Mouse (Mus musculus): ENCODE data around the gene Slc16a4. TPM values are rescaled to one million over a fixed set of nuclear protein-coding genes. Genes with fewer than 3 reads are reported as not detected.
A peak's percentile ranks its signal among the peaks of the same experiment; 100 is the strongest.
"Not testable (repeated sequence)": the region's sequence is repeated elsewhere in the genome, so short reads cannot be mapped to it uniquely, and the experiment has no call there.

Slc16a4 gene
- polyA plus RNA-seq, 1 experiment: 0.80 TPM

- TF ChIP-seq CTCF (IDR thresholded peaks at IDR 0.05; ENCODE audit: control insufficient read depth, insufficient read depth, low read length): no peak
- no peak for TF ChIP-seq POLR2A (IDR thresholded peaks at IDR 0.05; ENCODE audit: borderline replicate concordance, control insufficient read depth, low read depth, low read length)
- Histone ChIP-seq H3K4me1 (ENCODE audit: control insufficient read depth, insufficient read depth, low read length) (no peaks in the 10 kb centered on the region), H3K27ac (ENCODE audit: control insufficient read depth, insufficient read depth, low read depth, low read length, poor library complexity) (no peak overlapping the region), H3K4me3 (replicated peaks; ENCODE audit: control insufficient read depth, low read depth, low read length) (no peak overlapping the region)
- 64% methylated on average over 4 of the region's 4 CpGs for WGBS
Measured at GRCm38 (mm10) chr3:107275996-107276395, 15.0 kb upstream of the Slc16a4 start.

- WGBS: 81% methylated on average over 3 of the region's 3 CpGs
- Histone ChIP-seq H3K4me3 (replicated peaks; ENCODE audit: control insufficient read depth, low read depth, low read length) (no peak overlapping the region), H3K4me1 (ENCODE audit: control insufficient read depth, insufficient read depth, low read length) (no peaks in the 10 kb centered on the region), H3K27ac (ENCODE audit: control insufficient read depth, insufficient read depth, low read depth, low read length, poor library complexity) (no peak overlapping the region)
- TF ChIP-seq CTCF (IDR thresholded peaks at IDR 0.05; ENCODE audit: control insufficient read depth, insufficient read depth, low read length) (no peak), POLR2A (IDR thresholded peaks at IDR 0.05; ENCODE audit: borderline replicate concordance, control insufficient read depth, low read depth, low read length) (no peak)
Measured at GRCm38 (mm10) chr3:107276626-107277025, 14.4 kb upstream of the Slc16a4 start.

- peak within 1 kb of the TSS; percentile 32 for H3K27ac ChIP-seq (ENCODE audit: control insufficient read depth, insufficient read depth, low read depth, low read length, poor library complexity)
- 3% methylated on average over 43 of the region's 43 CpGs for WGBS
- TF ChIP-seq CTCF (IDR thresholded peaks at IDR 0.05; ENCODE audit: control insufficient read depth, insufficient read depth, low read length) (no peak), POLR2A (IDR thresholded peaks at IDR 0.05; ENCODE audit: borderline replicate concordance, control insufficient read depth, low read depth, low read length) (peak; percentile 64; the same call in 1 of the 2 replicates)
Measured at GRCm38 (mm10) chr3:107278479-107279269, 12.4 kb upstream of the Slc16a4 start, which contains the start of gene Lamtor5. TSS of gene Lamtor5 (plus strand) at chr3:107278858.

GRCm38 (mm10) chr3:107286123-107286522, 4.9 kb upstream of the Slc16a4 start:
- Histone ChIP-seq H3K27ac (ENCODE audit: control insufficient read depth, insufficient read depth, low read depth, low read length, poor library complexity) (no peak overlapping the region), H3K4me3 (replicated peaks; ENCODE audit: control insufficient read depth, low read depth, low read length) (no peak overlapping the region), H3K4me1 (ENCODE audit: control insufficient read depth, insufficient read depth, low read length) (no peaks in the 10 kb centered on the region)
- WGBS: 66% methylated on average over 2 of the region's 2 CpGs
- TF ChIP-seq CTCF (IDR thresholded peaks at IDR 0.05; ENCODE audit: control insufficient read depth, insufficient read depth, low read length) (no peak), POLR2A (IDR thresholded peaks at IDR 0.05; ENCODE audit: borderline replicate concordance, control insufficient read depth, low read depth, low read length) (no peak)

More at GRCm38 (mm10) chr3:107278479-107279269, 12.4 kb upstream of the Slc16a4 start, which contains the start of gene Lamtor5:
- Histone ChIP-seq H3K4me3 (replicated peaks; ENCODE audit: control insufficient read depth, low read depth, low read length) (peak within 1 kb of the TSS; percentile 97), H3K4me1 (ENCODE audit: control insufficient read depth, insufficient read depth, low read length) (no peaks in the 10 kb centered on the region)

GRCm38 (mm10) chr3:107287346-107287745, 3.7 kb upstream of the Slc16a4 start:
- H3K4me3 ChIP-seq (replicated peaks; ENCODE audit: control insufficient read depth, low read depth, low read length): no peak overlapping the region
- no peaks in the 10 kb centered on the region for H3K4me1 ChIP-seq (ENCODE audit: control insufficient read depth, insufficient read depth, low read length)
- TF ChIP-seq CTCF (IDR thresholded peaks at IDR 0.05; ENCODE audit: control insufficient read depth, insufficient read depth, low read length) (no peak), POLR2A (IDR thresholded peaks at IDR 0.05; ENCODE audit: borderline replicate concordance, control insufficient read depth, low read depth, low read length) (no peak)
- no peak overlapping the region for H3K27ac ChIP-seq (ENCODE audit: control insufficient read depth, insufficient read depth, low read depth, low read length, poor library complexity)

- Histone ChIP-seq H3K4me3 (replicated peaks; ENCODE audit: control insufficient read depth, low read depth, low read length) (no peak overlapping the region), H3K27ac (ENCODE audit: control insufficient read depth, insufficient read depth, low read depth, low read length, poor library complexity) (no peak overlapping the region), H3K4me1 (ENCODE audit: control insufficient read depth, insufficient read depth, low read length) (no peaks in the 10 kb centered on the region)
- TF ChIP-seq POLR2A (IDR thresholded peaks at IDR 0.05; ENCODE audit: borderline replicate concordance, control insufficient read depth, low read depth, low read length) (no peak), CTCF (IDR thresholded peaks at IDR 0.05; ENCODE audit: control insufficient read depth, insufficient read depth, low read length) (no peak)
- WGBS: 79% methylated on average over 5 of the region's 5 CpGs
Measured at GRCm38 (mm10) chr3:107295672-107296360, 4.8 kb downstream of the Slc16a4 start.

GRCm38 (mm10) chr3:107296917-107297316, 5.9 kb downstream of the Slc16a4 start:
- 91% methylated on average over 4 of the region's 4 CpGs for WGBS
- H3K4me1 ChIP-seq (ENCODE audit: control insufficient read depth, insufficient read depth, low read length); H3K4me3 ChIP-seq (replicated peaks; ENCODE audit: control insufficient read depth, low read depth, low read length); H3K27ac ChIP-seq (ENCODE audit: control insufficient read depth, insufficient read depth, low read depth, low read length, poor library complexity): not testable (repeated sequence)

GRCm38 (mm10) chr3:107317338-107317737, 26.3 kb downstream of the Slc16a4 start:
- TF ChIP-seq CTCF (IDR thresholded peaks at IDR 0.05; ENCODE audit: control insufficient read depth, insufficient read depth, low read length) (no peak), POLR2A (IDR thresholded peaks at IDR 0.05; ENCODE audit: borderline replicate concordance, control insufficient read depth, low read depth, low read length) (no peak)
- H3K4me1 ChIP-seq (ENCODE audit: control insufficient read depth, insufficient read depth, low read length): no peaks in the 10 kb centered on the region
- WGBS: 92% methylated on average over 3 of the region's 3 CpGs
- H3K4me3 ChIP-seq (replicated peaks; ENCODE audit: control insufficient read depth, low read depth, low read length): no peak overlapping the region
- no peak overlapping the region for H3K27ac ChIP-seq (ENCODE audit: control insufficient read depth, insufficient read depth, low read depth, low read length, poor library complexity)

All from bone marrow, adult 2 months (tissue).